Mouse (Mus musculus) urinary bladder, adult 2 months (tissue): Measurements from ENCODE around the gene Rps6ka1. TPM values are rescaled to one million over a fixed set of nuclear protein-coding genes. Genes with fewer than 3 reads are reported as not detected.

Experiments
- DNase-seq: peaks from one replicate; pipeline ENCODE4 v3.0.0; 2022; ENCODE audit warnings: low spot score
- polyA plus RNA-seq: library from polyadenylated mRNA; depleted of rRNA; stranded (reverse); fragments of >200 nt; gene quantifications from 2 replicates; pipeline ENCODE4 v1.2.3, GENCODE M21; 2012

The Rps6ka1 gene
- polyA plus RNA-seq, 1 experiment = 15.9 TPM

GRCm38 (mm10) chr4:133897431-133897891 is 9.9 kb upstream of the Rps6ka1 start:
- DNase-seq = no peak

GRCm38 (mm10) chr4:133896984-133897383 is 9.4 kb upstream of the Rps6ka1 start:
- DNase-seq = no peak

- DNase-seq = no peak
Measured at GRCm38 (mm10) chr4:133896002-133896401, 8.4 kb upstream of the Rps6ka1 start.

- DNase-seq = no peak
Measured at GRCm38 (mm10) chr4:133887249-133887648, 348 bp downstream of the Rps6ka1 start.

GRCm38 (mm10) chr4:133885991-133886501 is 1.6 kb downstream of the Rps6ka1 start:
- DNase-seq = no peak

- DNase-seq = no peak
Measured at GRCm38 (mm10) chr4:133885331-133885730, 2.3 kb downstream of the Rps6ka1 start.

- DNase-seq = no peak
Measured at GRCm38 (mm10) chr4:133884888-133885287, 2.7 kb downstream of the Rps6ka1 start.

GRCm38 (mm10) chr4:133884127-133884753 is 3.4 kb downstream of the Rps6ka1 start:
- DNase-seq = no peak

- DNase-seq = no peak
Measured at GRCm38 (mm10) chr4:133881851-133882250, 5.7 kb downstream of the Rps6ka1 start.

DNA sequence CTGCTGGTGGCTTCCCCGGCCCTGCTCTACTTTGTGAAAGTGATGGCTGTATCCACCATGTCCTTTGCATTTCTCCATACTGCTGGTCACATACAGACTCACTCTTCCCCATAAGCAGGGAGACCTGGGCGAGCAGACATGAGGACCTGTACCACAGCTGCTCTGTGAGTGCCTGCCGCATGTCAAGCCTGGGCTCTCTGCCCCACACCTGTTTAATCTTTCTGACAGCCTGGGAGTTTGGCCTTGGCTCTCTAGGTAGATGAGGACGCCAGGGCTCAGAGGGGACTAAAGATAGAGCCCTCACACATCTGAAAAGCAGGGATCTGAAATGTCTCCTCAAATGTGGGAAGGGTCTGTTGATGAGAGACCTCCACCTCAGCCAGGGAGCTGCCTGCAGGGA is 6.2 kb downstream of the Rps6ka1 start:
- no peak for DNase-seq

DNA sequence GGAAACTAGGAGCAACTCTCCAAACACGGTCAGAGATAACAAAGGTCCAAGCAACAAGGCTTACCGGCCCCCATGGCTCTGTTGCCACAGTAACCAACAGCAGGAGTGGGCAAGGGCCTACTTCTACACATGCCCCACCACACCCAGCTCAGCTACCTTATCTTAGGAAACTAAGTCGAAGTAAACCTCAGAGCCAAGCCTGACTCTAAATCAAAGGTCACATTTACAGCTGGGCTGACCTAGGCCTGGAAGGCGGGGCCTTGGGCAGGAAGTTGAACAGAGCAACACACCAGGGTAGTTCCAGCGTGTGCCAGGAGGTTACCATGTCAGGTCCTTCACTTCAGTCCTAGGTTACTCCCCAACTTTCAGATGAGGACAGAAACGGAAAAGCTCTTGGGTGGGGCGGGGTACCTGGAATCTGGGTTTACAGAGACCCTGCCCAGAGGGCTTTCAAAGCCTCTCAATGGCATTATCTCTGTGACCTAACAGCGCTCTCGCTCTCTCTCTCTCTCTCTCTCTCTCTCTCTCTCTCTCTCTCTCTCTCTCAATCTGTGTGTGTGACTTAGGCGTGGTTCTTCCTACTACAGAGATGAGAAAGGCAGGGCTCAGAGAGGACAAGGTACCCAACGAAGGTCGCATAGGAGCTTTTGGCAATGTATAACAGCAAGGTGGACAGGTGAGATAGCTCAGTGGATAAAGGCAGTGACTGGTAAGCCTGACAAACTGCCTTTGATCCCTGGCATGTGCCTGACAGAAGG is 8.3 kb downstream of the Rps6ka1 start:
- no peak for DNase-seq

DNA sequence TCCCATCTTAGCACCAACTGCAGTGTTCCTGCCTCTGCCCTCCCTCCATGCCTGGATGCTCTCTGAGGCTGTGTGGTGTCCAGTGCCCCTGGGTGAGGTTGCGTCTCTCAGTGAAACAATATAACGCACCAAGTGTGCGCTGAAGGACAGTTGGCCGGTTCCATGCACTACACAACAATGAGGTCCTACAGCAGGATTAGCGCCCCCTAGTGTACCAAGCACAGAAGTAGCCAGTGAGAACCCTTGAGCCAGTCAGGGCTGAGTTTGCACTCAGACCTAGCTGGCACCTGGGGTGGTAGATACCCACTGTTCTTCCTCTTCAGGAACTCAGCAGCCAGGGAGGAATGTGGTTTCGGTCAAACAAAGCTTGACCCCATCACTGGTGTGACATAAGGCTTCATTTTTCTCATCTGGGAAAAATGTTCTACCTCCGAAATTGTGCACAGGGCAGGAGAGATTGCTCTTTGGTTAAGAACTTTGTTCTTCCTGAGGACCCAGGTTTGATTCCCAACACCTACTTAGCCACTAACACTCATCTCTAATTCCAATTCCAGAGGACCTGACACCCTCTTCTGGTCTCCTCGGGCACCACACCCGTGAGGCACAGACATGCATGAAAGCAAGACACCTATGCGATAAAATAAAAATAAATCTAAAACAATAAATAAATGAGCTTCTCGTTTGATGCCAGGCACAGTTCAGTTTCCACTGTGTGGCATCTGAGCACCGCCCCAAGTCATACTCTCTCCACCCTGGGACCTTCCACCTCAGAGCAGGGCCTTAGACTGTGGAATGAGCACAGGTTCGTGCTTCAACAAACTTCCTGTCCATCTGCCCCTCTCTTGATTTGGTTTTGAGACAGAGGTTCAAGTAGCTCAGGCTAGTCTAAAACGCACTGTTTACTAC is 9.5 kb downstream of the Rps6ka1 start:
- DNase-seq = no peak

DNA sequence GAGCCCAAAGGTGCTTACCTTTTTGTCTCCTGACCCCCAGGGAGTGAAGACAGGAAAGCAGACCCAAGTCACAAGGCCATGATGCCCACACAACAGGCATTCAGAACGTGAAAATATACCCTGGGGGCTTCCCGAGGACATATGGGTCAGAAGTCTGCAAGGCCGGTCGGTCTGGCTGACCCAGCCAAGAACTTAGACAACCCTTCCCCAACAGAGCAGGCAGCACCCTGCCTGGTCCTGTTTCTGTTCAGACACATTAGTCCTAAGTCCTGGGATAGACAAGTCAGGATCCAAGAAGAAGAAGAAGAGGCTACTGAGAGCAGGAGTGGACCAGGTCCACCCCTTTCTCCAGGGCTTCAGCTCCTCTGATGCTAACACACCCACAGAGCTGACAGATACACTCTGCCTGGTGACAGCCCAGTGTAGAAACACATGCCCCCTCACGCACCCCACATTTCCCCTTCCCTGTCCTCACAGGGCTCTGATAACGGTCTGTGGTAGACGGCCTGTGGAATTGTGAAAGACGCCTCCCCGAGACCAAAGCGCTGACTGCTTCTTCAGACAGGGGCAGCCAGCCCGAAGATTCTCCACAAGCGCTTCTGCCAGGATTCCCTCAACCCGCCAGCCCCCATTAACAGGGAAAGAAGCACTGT is 12.6 kb downstream of the Rps6ka1 start:
- DNase-seq = no peak

- DNase-seq = no peak
Measured at GRCm38 (mm10) chr4:133873926-133874864, 13.4 kb downstream of the Rps6ka1 start.

GRCm38 (mm10) chr4:133873431-133873851 is 14.2 kb downstream of the Rps6ka1 start:
- no peak for DNase-seq

DNA sequence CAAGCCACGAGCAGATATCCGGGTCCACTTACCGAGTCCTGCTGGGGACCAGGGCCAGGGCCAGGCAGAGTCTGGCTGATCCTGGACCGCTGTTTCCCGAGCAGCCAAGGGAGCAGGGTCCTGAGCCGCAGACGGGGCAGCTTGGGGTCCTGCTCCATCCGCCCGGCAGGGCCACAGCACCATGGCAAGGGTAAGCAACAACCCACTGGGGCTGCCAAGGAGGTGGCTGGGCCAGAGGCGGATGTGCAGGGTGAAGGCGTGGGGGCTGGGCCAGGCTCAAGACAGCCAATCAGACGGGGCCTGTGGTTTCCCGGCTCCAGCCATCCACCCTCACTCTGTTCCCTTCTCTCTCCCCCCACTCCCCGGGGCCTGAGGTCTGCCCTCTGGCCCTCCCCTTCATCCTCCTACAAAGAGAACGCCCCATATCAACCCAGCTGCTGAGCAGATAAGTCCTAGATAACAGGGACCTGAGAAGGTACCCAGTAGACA is 14.7 kb downstream of the Rps6ka1 start:
- no peak for DNase-seq

GRCm38 (mm10) chr4:133872222-133872811 is 15.3 kb downstream of the Rps6ka1 start:
- no peak for DNase-seq

DNA sequence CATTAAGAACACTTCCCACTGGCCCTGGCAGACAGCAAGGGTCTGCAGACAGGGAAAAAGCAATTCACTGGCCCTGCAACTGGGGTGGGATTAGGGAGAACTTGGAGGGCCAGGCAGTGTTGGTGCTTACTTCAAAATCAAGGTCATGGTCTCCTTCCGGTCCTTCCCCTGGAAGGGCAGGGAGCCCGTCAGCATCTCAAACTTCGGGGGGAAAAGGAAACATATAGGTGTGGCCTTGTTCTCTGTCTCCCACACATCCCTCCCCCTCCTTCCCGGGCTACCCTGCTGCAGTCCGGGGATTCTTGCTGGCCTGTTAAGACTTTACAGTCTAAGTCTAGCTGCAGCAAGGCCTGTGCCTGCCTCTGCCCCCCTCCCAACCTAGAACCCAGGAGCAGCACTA is 22.4 kb downstream of the Rps6ka1 start:
- DNase-seq = no peak

GRCm38 (mm10) chr4:133864380-133864981 is 23.1 kb downstream of the Rps6ka1 start:
- no peak for DNase-seq
